Mouse (Mus musculus) limb, embryonic 14.5 days (tissue): Measurements from ENCODE around the gene Meis1. TPM values are rescaled to one million over a fixed set of nuclear protein-coding genes. Genes with fewer than 3 reads are reported as not detected.
A peak's percentile ranks its signal among the peaks of the same experiment; 100 is the strongest.

Experiments used
- ATAC-seq: fragments of 200-750 bp; cut with Nextera tagmentation; 2 replicates; pipeline ENCODE4 v1.8.0; 2017; ENCODE audit warnings: low read depth, moderate number of reproducible peaks, moderate TSS enrichment; ENCODE audit not compliant: low FRiP score
- DNase-seq: peaks from one replicate; pipeline ENCODE4 v3.0.0-alpha.2; 2015; ENCODE audit warnings: low spot score
- H3K27ac ChIP-seq: fragments of 300-500 bp; sonication (generic); replicated peaks from 2 replicates; pipeline ENCODE4 v1.5.1; 2014; ENCODE audit warnings: low read depth, mild to moderate bottlenecking, low read length, moderate library complexity, mixed read lengths
- H3K27me3 ChIP-seq: fragments of 300-500 bp; sonication (generic); 2 replicates; pipeline ENCODE4 v1.6.1; 2014; ENCODE audit warnings: low read length, mixed read lengths; ENCODE audit not compliant: control insufficient read depth, insufficient read depth
- H3K36me3 ChIP-seq: fragments of 300-500 bp; sonication (generic); 2 replicates; pipeline ENCODE4 v1.6.1; 2014; ENCODE audit warnings: mild to moderate bottlenecking, low read length, moderate library complexity, mixed read lengths; ENCODE audit not compliant: control insufficient read depth, insufficient read depth
- H3K4me1 ChIP-seq: fragments of 300-500 bp; sonication (generic); 2 replicates; pipeline ENCODE4 v1.6.1; 2014; ENCODE audit warnings: antibody characterized with exemption, low read length, mixed read lengths; ENCODE audit not compliant: control insufficient read depth, insufficient read depth
- H3K4me2 ChIP-seq: fragments of 300-500 bp; sonication (generic); replicated peaks from 2 replicates; pipeline ENCODE4 v1.6.1; 2014; ENCODE audit warnings: low read depth, mild to moderate bottlenecking, low read length, moderate library complexity; ENCODE audit not compliant: severe bottlenecking
- H3K4me3 ChIP-seq: fragments of 300-500 bp; sonication (generic); replicated peaks from 2 replicates; pipeline ENCODE4 v1.5.1; 2014; ENCODE audit warnings: low read length
- H3K9ac ChIP-seq: fragments of 300-500 bp; sonication (generic); 2 replicates; pipeline ENCODE4 v1.6.1; 2014; ENCODE audit warnings: mild to moderate bottlenecking, low read depth, low read length, moderate library complexity; ENCODE audit not compliant: severe bottlenecking
- H3K9me3 ChIP-seq: fragments of 300-500 bp; sonication (generic); 2 replicates; pipeline ENCODE4 v1.6.1; 2016; ENCODE audit warnings: low read length; ENCODE audit not compliant: control insufficient read depth
- POLR2A ChIP-seq: fragments of 200-500 bp; IDR thresholded peaks from 2 replicates; pipeline ENCODE4 v1.8.0; 2012; ENCODE audit warnings: inconsistent platforms, mild to moderate bottlenecking, moderate library complexity, borderline replicate concordance; ENCODE audit not compliant: insufficient read depth, insufficient read length; ENCODE audit errors: extremely low read depth
- WGBS: fragments of 180-500 bp; shearing (Covaris S2); extraction: QIAGEN DNeasy Blood & Tissue Kit; methylation state at CpG from one replicate; pipeline ENCODE4 v1.1.7; 2014; 5-methylcytosine and 5-hydroxymethylcytosine counted together
- polyA plus RNA-seq, 2 experiments: library from polyadenylated mRNA; depleted of rRNA in 1 of 2; stranded (reverse) in 1 of 2; unstranded in 1 of 2; fragments of >200 nt; fragmentation: Nextera tagmentation in 1 of 2; extraction: Ambion mirVana in 1 of 2; gene quantifications; 2 replicates each; pipeline versions ENCODE4 v1.2.1 to v1.2.3; 2012 to 2014

The Meis1 gene
- polyA plus RNA-seq, 2 experiments: 15.9 to 16.2 TPM

DNA sequence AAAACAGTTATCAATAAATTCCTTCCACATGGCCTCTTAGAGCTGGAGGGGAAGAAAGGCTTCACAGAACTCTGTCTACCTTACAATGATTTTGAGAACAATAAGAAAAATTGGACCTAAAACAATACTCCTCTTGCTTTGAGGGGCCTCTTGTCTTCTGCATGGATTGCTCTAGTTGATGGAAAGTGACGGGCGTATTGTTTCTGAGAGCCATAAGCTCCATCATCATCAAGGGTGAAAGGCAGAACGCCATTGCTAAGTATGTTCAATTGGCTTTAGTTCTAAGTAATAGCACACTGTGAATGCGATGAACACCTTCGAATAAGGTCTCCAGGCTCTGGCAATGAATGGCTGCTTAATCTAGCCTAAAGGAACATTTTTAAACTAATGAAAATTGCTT is 136.5 kb downstream of the Meis1 start:
- H3K36me3 ChIP-seq: no peaks in the 10 kb centered on the region
- 67% methylated on average over 5 of the region's 5 CpGs for WGBS
- H3K9me3 ChIP-seq: no peaks in the 10 kb centered on the region
- peaks cover 49% of the 10 kb centered on the region for H3K27me3 ChIP-seq
- H3K27ac ChIP-seq: no peak overlapping the region
- no peak for TF ChIP-seq POLR2A
- no peak for ATAC-seq
- H3K9ac ChIP-seq: no peak overlapping the region
- no peak for DNase-seq
- peaks cover 3% of the 10 kb centered on the region; the same call in 1 of the 2 replicates for H3K4me1 ChIP-seq
- H3K4me2 ChIP-seq: no peak overlapping the region
- H3K4me3 ChIP-seq: no peak overlapping the region

DNA sequence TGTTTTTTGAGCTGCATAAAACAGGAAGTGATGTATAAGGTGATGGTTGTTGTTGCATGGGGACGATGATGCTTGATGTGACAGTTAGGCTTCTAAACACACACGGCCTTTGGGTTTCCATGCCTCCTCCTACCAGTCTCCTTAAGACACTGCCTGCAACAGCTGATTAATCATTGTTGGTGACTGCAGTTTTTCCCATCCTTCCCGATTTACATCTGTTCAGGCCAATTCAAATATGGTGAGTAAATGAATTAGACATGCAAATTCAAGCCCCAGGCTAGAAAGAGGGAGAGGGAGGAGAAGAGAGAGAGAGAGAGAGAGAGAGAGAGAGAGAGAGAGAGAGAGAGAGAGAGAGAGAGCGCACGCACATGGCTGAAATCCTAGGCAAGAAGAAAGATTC is 138.0 kb downstream of the Meis1 start:
- no peak overlapping the region for H3K4me2 ChIP-seq
- DNase-seq (no peak), ATAC-seq (no peak)
- H3K36me3 ChIP-seq: no peaks in the 10 kb centered on the region
- no peak for TF ChIP-seq POLR2A
- H3K4me3 ChIP-seq: no peak overlapping the region
- H3K27ac ChIP-seq: no peak overlapping the region
- H3K27me3 ChIP-seq: peaks cover 53% of the 10 kb centered on the region
- H3K9ac ChIP-seq: no peak overlapping the region
- peaks cover 8% of the 10 kb centered on the region; the same call in 1 of the 2 replicates for H3K4me1 ChIP-seq
- 61% methylated on average over 5 of the region's 5 CpGs for WGBS
- no peaks in the 10 kb centered on the region for H3K9me3 ChIP-seq

DNA sequence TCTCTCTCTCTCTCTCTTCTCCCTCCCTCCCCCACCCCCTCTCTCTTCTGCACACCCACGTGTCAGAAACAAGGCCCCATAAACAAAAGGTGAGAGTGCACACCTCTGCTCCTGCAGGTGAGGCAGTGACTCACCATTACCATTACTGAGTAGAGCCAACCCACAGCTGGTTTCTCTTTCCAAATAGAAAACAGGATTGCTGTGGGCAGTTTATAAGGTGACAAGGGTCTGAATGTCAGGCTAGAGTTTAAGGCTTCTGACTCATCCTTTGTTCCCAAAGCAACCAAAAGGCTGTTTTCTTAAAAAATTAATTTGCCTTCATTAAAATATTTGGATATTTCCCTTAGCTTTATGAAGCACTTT is 139.3 kb downstream of the Meis1 start:
- ATAC-seq (no peak), DNase-seq (no peak)
- no peak overlapping the region for H3K9ac ChIP-seq
- H3K27me3 ChIP-seq: peaks cover 53% of the 10 kb centered on the region
- no peaks in the 10 kb centered on the region for H3K36me3 ChIP-seq
- peaks cover 8% of the 10 kb centered on the region; the same call in 1 of the 2 replicates for H3K4me1 ChIP-seq
- no peak overlapping the region for H3K27ac ChIP-seq
- WGBS: 6% methylated on average over 1 of the region's 1 CpGs
- TF ChIP-seq POLR2A: no peak
- no peak overlapping the region for H3K4me2 ChIP-seq
- no peaks in the 10 kb centered on the region for H3K9me3 ChIP-seq
- no peak overlapping the region for H3K4me3 ChIP-seq

GRCm38 (mm10) chr11:18878748-18879455 is 139.9 kb downstream of the Meis1 start:
- WGBS: 2% methylated on average over 13 of the region's 13 CpGs
- H3K9ac ChIP-seq: no peak overlapping the region
- DNase-seq: no peak

DNA sequence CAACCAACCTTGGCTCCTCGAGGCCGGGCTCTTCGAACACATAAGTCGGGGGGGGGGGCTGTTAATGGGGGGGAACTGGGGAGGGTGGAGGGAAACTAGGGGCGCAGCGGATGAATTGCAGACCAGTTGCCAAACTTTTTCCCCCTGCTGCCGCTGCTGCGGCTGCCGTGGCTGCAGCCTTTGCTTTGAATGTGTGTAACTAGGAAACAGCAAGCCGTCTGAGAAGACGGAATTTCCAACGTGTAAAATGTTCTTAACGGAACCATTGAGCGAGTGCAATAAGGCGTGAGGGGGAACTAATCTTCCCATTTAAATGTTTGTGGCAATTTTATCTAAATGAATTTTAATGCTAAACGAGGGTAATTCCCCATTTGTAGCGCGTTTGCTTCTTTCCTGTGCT is 140.8 kb downstream of the Meis1 start:
- H3K36me3 ChIP-seq: no peaks in the 10 kb centered on the region
- H3K27ac ChIP-seq: no peak overlapping the region
- peaks cover 55% of the 10 kb centered on the region for H3K27me3 ChIP-seq
- H3K4me1 ChIP-seq: peaks cover 6% of the 10 kb centered on the region; the same call in 1 of the 2 replicates
- H3K4me3 ChIP-seq: peak overlapping the region; percentile 42
- H3K9me3 ChIP-seq: no peaks in the 10 kb centered on the region
- peak overlapping the region; percentile 71 for H3K4me2 ChIP-seq
- TF ChIP-seq POLR2A: no peak
- DNase-seq (peak; percentile 75), ATAC-seq (peak; percentile 38)
- under 1% methylated on average over 18 of the region's 18 CpGs for WGBS
- peak overlapping the region; percentile 14; the same call in 1 of the 2 replicates for H3K9ac ChIP-seq

More at GRCm38 (mm10) chr11:18878748-18879455, 139.9 kb downstream of the Meis1 start:
- Histone ChIP-seq H3K9me3 (no peaks in the 10 kb centered on the region), H3K36me3 (no peaks in the 10 kb centered on the region), H3K4me1 (peaks cover 8% of the 10 kb centered on the region; the same call in 1 of the 2 replicates), H3K27me3 (peaks cover 54% of the 10 kb centered on the region), H3K27ac (no peak overlapping the region), H3K4me2 (peak overlapping the region; percentile 71), H3K4me3 (peak overlapping the region; percentile 42; the same call in 1 of the 2 replicates)
- ATAC-seq: no peak
- TF ChIP-seq POLR2A: no peak

GRCm38 (mm10) chr11:18877626-18878011 is 141.2 kb downstream of the Meis1 start:
- H3K9ac ChIP-seq: peak overlapping the region; percentile 14; the same call in 1 of the 2 replicates
- peak; percentile 91 for DNase-seq
- H3K9me3 ChIP-seq: no peaks in the 10 kb centered on the region
- no peak overlapping the region for H3K27ac ChIP-seq
- under 1% methylated on average over 22 of the region's 27 CpGs for WGBS
- H3K36me3 ChIP-seq: no peaks in the 10 kb centered on the region
- peak overlapping the region; percentile 42 for H3K4me3 ChIP-seq
- H3K27me3 ChIP-seq: peaks cover 58% of the 10 kb centered on the region
- H3K4me1 ChIP-seq: peaks cover 6% of the 10 kb centered on the region; the same call in 1 of the 2 replicates
- H3K4me2 ChIP-seq: peak overlapping the region; percentile 71
- ATAC-seq: peak; percentile 84
- TF ChIP-seq POLR2A: no peak
